Mouse (Mus musculus): Measurements from ENCODE around the gene Peli2. TPM values are rescaled to one million over a fixed set of nuclear protein-coding genes. Genes with fewer than 3 reads are reported as not detected.
"Not testable (repeated sequence)": the region's sequence is repeated elsewhere in the genome, so short reads cannot be mapped to it uniquely, and the experiment has no call there.

Gene Peli2
- 5.5 and 9.0 TPM in 2 replicates for polyA plus RNA-seq (2011; ENCODE audit: insufficient read length, low read depth, missing spikeins)

GRCm38 (mm10) chr14:48120752-48121528 lies at the start of gene Peli2:
Gene Peli2 (plus strand): TSS chr14:48120823.
- H3K27ac ChIP-seq (ENCODE audit: insufficient read depth, low read length), result no peak within 1 kb of the TSS
- no peak for TF ChIP-seq CTCF (IDR thresholded peaks at IDR 0.05; ENCODE audit: borderline replicate concordance, insufficient read depth, low read length)
- TF ChIP-seq POLR2A (IDR thresholded peaks at IDR 0.05; ENCODE audit: low read depth, low read length), result 0 out of 2 replicates have a peak, but pooled peaks have one; percentile 19
- peak within 1 kb of the TSS; percentile 80 for H3K4me3 ChIP-seq (ENCODE audit: insufficient read depth, low read length)
- no peaks in the 10 kb centered on the region for H3K4me1 ChIP-seq (ENCODE audit: control insufficient read depth, insufficient read depth, low read length)

- no peak overlapping the region for H3K4me3 ChIP-seq (ENCODE audit: insufficient read depth, low read length)
- no peaks in the 10 kb centered on the region for H3K4me1 ChIP-seq (ENCODE audit: control insufficient read depth, insufficient read depth, low read length)
- H3K27ac ChIP-seq (ENCODE audit: insufficient read depth, low read length), result no peak overlapping the region
- no peak for TF ChIP-seq POLR2A (IDR thresholded peaks at IDR 0.05; ENCODE audit: low read depth, low read length)
Observed at GRCm38 (mm10) chr14:48072104-48072503, 48.5 kb upstream of the Peli2 start.

GRCm38 (mm10) chr14:48073247-48074161 lies 47.1 kb upstream of the Peli2 start:
- H3K4me3 ChIP-seq (ENCODE audit: insufficient read depth, low read length), result no peak overlapping the region
- no peaks in the 10 kb centered on the region for H3K4me1 ChIP-seq (ENCODE audit: control insufficient read depth, insufficient read depth, low read length)
- peak overlapping the region; percentile 20; the same call in 1 of the 2 replicates for H3K27ac ChIP-seq (ENCODE audit: insufficient read depth, low read length)
- no peak for TF ChIP-seq POLR2A (IDR thresholded peaks at IDR 0.05; ENCODE audit: low read depth, low read length)
- no peak for TF ChIP-seq CTCF (IDR thresholded peaks at IDR 0.05; ENCODE audit: borderline replicate concordance, insufficient read depth, low read length)

GRCm38 (mm10) chr14:48079574-48079973 lies 41.0 kb upstream of the Peli2 start:
- not testable (repeated sequence) for H3K4me1 ChIP-seq (ENCODE audit: control insufficient read depth, insufficient read depth, low read length); H3K4me3 ChIP-seq (ENCODE audit: insufficient read depth, low read length); H3K27ac ChIP-seq (ENCODE audit: insufficient read depth, low read length)

- no peaks in the 10 kb centered on the region for H3K4me1 ChIP-seq (ENCODE audit: control insufficient read depth, insufficient read depth, low read length)
- no peak overlapping the region for H3K4me3 ChIP-seq (ENCODE audit: insufficient read depth, low read length)
- no peak overlapping the region for H3K27ac ChIP-seq (ENCODE audit: insufficient read depth, low read length)
- TF ChIP-seq CTCF (IDR thresholded peaks at IDR 0.05; ENCODE audit: borderline replicate concordance, insufficient read depth, low read length), result no peak
- TF ChIP-seq POLR2A (IDR thresholded peaks at IDR 0.05; ENCODE audit: low read depth, low read length), result no peak
Observed at GRCm38 (mm10) chr14:48083836-48084812, 36.5 kb upstream of the Peli2 start.

- Histone ChIP-seq H3K27ac (ENCODE audit: insufficient read depth, low read length) (no peak overlapping the region), H3K4me3 (ENCODE audit: insufficient read depth, low read length) (no peak overlapping the region), H3K4me1 (ENCODE audit: control insufficient read depth, insufficient read depth, low read length) (no peaks in the 10 kb centered on the region)
- TF ChIP-seq POLR2A (IDR thresholded peaks at IDR 0.05; ENCODE audit: low read depth, low read length), result no peak
- no peak for TF ChIP-seq CTCF (IDR thresholded peaks at IDR 0.05; ENCODE audit: borderline replicate concordance, insufficient read depth, low read length)
Observed at GRCm38 (mm10) chr14:48086682-48087297, 33.8 kb upstream of the Peli2 start.

- no peaks in the 10 kb centered on the region for H3K4me1 ChIP-seq (ENCODE audit: control insufficient read depth, insufficient read depth, low read length)
- H3K4me3 ChIP-seq (ENCODE audit: insufficient read depth, low read length), result no peak overlapping the region
- no peak overlapping the region for H3K27ac ChIP-seq (ENCODE audit: insufficient read depth, low read length)
Observed at GRCm38 (mm10) chr14:48087298-48087830, 33.3 kb upstream of the Peli2 start.

GRCm38 (mm10) chr14:48090465-48090864 lies 30.2 kb upstream of the Peli2 start:
- H3K4me3 ChIP-seq (ENCODE audit: insufficient read depth, low read length), result no peak overlapping the region
- no peak overlapping the region for H3K27ac ChIP-seq (ENCODE audit: insufficient read depth, low read length)
- no peaks in the 10 kb centered on the region for H3K4me1 ChIP-seq (ENCODE audit: control insufficient read depth, insufficient read depth, low read length)
- TF ChIP-seq POLR2A (IDR thresholded peaks at IDR 0.05; ENCODE audit: low read depth, low read length), result no peak
- no peak for TF ChIP-seq CTCF (IDR thresholded peaks at IDR 0.05; ENCODE audit: borderline replicate concordance, insufficient read depth, low read length)

More at GRCm38 (mm10) chr14:48087298-48087830, 33.3 kb upstream of the Peli2 start:
- TF ChIP-seq POLR2A (IDR thresholded peaks at IDR 0.05; ENCODE audit: low read depth, low read length) (no peak), CTCF (IDR thresholded peaks at IDR 0.05; ENCODE audit: borderline replicate concordance, insufficient read depth, low read length) (no peak)
